Mouse (Mus musculus) hindbrain, embryonic 11.5 days (tissue): ENCODE measurements around the gene Pgls. TPM values are rescaled to one million over a fixed set of nuclear protein-coding genes. Genes with fewer than 3 reads are reported as not detected.
A peak's percentile ranks its signal among the peaks of the same experiment; 100 is the strongest.

Experiments
- ATAC-seq: fragments of 200-750 bp; cut with Nextera tagmentation; 2 replicates; pipeline ENCODE4 v1.8.0; 2017; ENCODE audit warnings: mild to moderate bottlenecking, moderate TSS enrichment, moderate library complexity; ENCODE audit not compliant: low FRiP score
- DNase-seq: peaks from one replicate; pipeline ENCODE4 v3.0.0-alpha.2; 2015; ENCODE audit warnings: low spot score
- H3K27ac ChIP-seq: fragments of 300-500 bp; sonication (generic); 2 replicates; pipeline ENCODE4 v1.5.1; 2014; ENCODE audit warnings: mild to moderate bottlenecking, low read depth, low read length
- H3K27me3 ChIP-seq: fragments of 300-500 bp; sonication (generic); 2 replicates; pipeline ENCODE4 v1.6.1; 2014; ENCODE audit warnings: mild to moderate bottlenecking, low read length, moderate library complexity, mixed read lengths; ENCODE audit not compliant: control insufficient read depth, insufficient read depth
- H3K36me3 ChIP-seq: fragments of 300-500 bp; sonication (generic); 2 replicates; pipeline ENCODE4 v1.6.1; 2014; ENCODE audit warnings: mild to moderate bottlenecking, low read length, moderate library complexity, mixed read lengths; ENCODE audit not compliant: control insufficient read depth, insufficient read depth
- H3K4me1 ChIP-seq: fragments of 300-500 bp; sonication (generic); replicated peaks from 2 replicates; pipeline ENCODE4 v1.6.1; 2014; ENCODE audit warnings: low read length, mixed read lengths; ENCODE audit not compliant: control insufficient read depth, insufficient read depth
- H3K4me2 ChIP-seq: fragments of 300-500 bp; sonication (generic); replicated peaks from 2 replicates; pipeline ENCODE4 v1.6.1; 2014; ENCODE audit warnings: mild to moderate bottlenecking, low read depth, low read length
- H3K4me3 ChIP-seq: fragments of 300-500 bp; sonication (generic); 2 replicates; pipeline ENCODE4 v1.5.1; 2014; ENCODE audit warnings: low read depth, low read length
- H3K9ac ChIP-seq: fragments of 300-500 bp; sonication (generic); 2 replicates; pipeline ENCODE4 v1.6.1; 2014; ENCODE audit warnings: low read depth, low read length
- H3K9me3 ChIP-seq: fragments of 300-500 bp; sonication (generic); 2 replicates; pipeline ENCODE4 v1.6.1; 2016; ENCODE audit warnings: low read length; ENCODE audit not compliant: control insufficient read depth
- WGBS: fragments of 180-500 bp; shearing (Covaris S2); extraction: QIAGEN DNeasy Blood & Tissue Kit; methylation state at CpG from one replicate; pipeline ENCODE4 v1.1.7; 2014; 5-methylcytosine and 5-hydroxymethylcytosine counted together
- polyA plus RNA-seq: library from polyadenylated mRNA; unstranded; fragments of >200 nt; fragmentation: Nextera tagmentation; extraction: Ambion mirVana; gene quantifications from 2 replicates; pipeline ENCODE4 v1.2.1, GENCODE M21; 2014

Gene Pgls
- polyA plus RNA-seq, 1 experiment from 2014 or later, result 228 TPM

DNA sequence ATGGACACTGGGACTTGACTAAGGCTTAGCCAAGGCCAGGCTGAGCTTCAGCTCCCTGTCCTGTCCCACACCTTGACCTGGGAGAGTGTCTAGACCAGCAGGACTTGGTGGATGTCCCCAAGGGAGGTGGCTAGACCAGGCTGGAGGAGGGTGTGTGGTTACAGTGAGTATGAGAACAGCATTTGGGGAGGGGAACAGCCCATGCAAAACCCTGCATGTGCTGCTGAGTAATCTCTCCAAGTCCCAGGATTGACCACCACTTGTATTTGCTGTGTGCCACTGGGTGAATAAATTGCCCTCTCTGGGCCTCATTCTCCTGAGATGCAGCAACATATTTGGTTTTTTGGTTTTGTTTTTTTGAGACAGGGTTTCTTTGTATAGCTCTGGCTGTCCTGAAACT lies 6.4 kb downstream of the Pgls start:
- no peak for DNase-seq
- no peaks in the 10 kb centered on the region for H3K9me3 ChIP-seq
- no peaks in the 10 kb centered on the region for H3K36me3 ChIP-seq

DNA sequence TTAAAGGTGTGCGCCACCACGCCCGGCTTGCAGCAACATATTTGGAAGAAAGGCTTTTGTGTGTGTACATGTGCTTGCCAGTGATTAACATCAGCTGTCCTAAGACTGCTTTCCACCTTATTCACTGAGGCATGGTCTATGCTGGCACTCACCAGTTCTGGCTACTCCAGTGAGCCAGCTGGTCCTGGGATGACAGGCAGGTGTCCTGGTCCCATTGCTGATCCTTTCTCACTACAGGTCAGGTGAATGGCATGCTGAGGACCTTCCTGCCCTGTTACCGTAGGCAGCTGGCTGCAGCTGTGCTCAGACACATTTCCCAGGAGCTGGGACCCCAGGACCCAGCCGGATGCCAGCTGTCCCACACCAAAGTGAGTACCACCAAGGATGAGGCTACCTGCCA lies 6.9 kb downstream of the Pgls start:
- Histone ChIP-seq H3K4me1 (peaks cover 7% of the 10 kb centered on the region; the same call in 1 of the 2 replicates), H3K4me2 (no peak overlapping the region), H3K9me3 (no peaks in the 10 kb centered on the region), H3K27ac (no peak overlapping the region), H3K9ac (no peak overlapping the region), H3K36me3 (no peaks in the 10 kb centered on the region), H3K4me3 (no peak overlapping the region), H3K27me3 (peaks cover 32% of the 10 kb centered on the region)
- 93% methylated on average over 5 of the region's 5 CpGs for WGBS
- DNase-seq (no peak), ATAC-seq (no peak)

More for the DNA sequence above, 6.4 kb downstream of the Pgls start:
- Histone ChIP-seq H3K4me1 (peaks cover 5% of the 10 kb centered on the region; the same call in 1 of the 2 replicates), H3K4me2 (no peak overlapping the region), H3K27ac (no peak overlapping the region), H3K27me3 (peaks cover 28% of the 10 kb centered on the region), H3K4me3 (no peak overlapping the region), H3K9ac (no peak overlapping the region)
- no peak for ATAC-seq

DNA sequence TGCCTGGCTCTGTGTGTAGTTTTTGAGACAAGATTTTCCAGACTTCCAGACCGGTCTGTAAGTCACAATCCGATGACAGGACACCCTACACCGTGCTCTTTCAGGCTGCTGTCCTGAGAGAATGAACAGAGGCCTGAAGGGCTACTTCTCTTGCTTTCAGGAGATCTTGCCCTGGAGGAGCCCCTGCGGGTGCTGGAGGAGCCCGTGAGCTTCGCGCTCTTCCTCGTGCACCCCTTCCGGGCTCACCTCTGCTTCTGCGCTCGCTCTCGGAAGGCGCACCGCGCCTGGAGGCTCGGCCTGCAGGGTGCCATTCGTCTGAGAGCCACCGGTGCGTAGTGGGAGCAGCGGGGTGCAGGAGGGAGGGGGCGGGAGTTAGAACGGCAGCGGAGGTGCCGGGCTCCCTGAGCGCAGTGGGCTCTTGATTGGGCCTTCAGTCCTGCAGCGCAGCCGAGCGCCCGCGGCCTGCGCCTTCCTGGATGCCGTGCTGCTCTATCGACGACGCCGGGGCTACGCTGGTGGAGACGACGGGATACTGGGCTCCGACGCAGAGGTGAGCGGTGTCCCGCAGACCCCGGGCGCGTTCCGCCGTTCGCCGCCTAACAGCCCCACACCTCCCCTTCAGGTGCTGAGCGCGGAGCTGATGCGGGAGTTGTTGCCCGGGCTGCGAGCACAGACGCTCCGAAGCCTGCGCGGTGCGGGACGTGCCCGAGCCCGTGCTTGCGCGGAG lies 10.1 kb downstream of the Pgls start:
- peak overlapping the region; percentile 40 for H3K9ac ChIP-seq
- DNase-seq (peak; percentile 48), ATAC-seq (0 out of 2 replicates have a peak, but pooled peaks have one; percentile 9)
- H3K36me3 ChIP-seq, result no peaks in the 10 kb centered on the region
- H3K9me3 ChIP-seq, result no peaks in the 10 kb centered on the region
- 3% methylated on average over 48 of the region's 65 CpGs for WGBS
- H3K4me3 ChIP-seq, result peak overlapping the region; percentile 24
- no peak overlapping the region for H3K27ac ChIP-seq
- H3K4me1 ChIP-seq, result peaks cover 5% of the 10 kb centered on the region; the same call in 1 of the 2 replicates
- peaks cover 34% of the 10 kb centered on the region for H3K27me3 ChIP-seq
- peak overlapping the region; percentile 47 for H3K4me2 ChIP-seq

DNA sequence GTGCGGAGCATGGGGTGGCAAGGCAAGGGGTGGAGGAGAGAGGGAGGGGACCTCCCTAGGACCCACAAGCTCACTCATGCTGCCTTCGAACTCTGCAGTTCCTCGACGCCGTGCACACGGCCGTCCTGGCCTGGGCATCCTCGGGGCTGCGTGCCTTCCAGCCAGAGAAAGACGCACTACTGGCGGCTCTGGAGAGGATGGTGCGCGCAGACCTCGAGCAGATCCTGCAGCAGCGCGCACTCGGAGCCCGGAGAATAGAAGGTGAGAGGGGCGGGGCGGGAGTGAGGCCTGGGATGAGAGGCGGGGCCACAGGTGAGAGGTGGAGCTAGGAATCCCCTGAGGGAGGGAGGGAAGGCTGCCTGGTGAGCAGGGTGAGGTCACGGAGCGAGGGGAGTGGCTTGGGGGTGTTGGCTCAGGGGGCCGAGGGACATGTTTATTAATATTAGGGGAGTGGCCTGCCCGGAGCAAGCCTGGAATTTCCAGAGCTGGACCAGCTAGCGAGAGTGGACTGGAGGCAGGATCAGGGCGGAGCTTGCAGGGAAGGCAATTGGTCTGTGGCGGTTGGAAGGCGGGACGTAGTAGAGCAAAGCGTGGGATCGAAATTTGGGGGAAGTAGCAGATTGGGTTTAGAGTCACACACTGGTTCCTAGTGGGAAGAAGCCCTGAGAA lies 10.8 kb downstream of the Pgls start:
- Histone ChIP-seq H3K27ac (no peak overlapping the region), H3K27me3 (peaks cover 34% of the 10 kb centered on the region), H3K36me3 (no peaks in the 10 kb centered on the region), H3K4me2 (peak overlapping the region; percentile 47), H3K9me3 (no peaks in the 10 kb centered on the region), H3K9ac (peak overlapping the region; percentile 40; the same call in 1 of the 2 replicates), H3K4me3 (peak overlapping the region; percentile 24), H3K4me1 (peaks cover 5% of the 10 kb centered on the region; the same call in 1 of the 2 replicates)
- WGBS, result under 1% methylated on average over 30 of the region's 32 CpGs
- ATAC-seq, result peak; percentile 79
- DNase-seq, result peak; percentile 67

DNA sequence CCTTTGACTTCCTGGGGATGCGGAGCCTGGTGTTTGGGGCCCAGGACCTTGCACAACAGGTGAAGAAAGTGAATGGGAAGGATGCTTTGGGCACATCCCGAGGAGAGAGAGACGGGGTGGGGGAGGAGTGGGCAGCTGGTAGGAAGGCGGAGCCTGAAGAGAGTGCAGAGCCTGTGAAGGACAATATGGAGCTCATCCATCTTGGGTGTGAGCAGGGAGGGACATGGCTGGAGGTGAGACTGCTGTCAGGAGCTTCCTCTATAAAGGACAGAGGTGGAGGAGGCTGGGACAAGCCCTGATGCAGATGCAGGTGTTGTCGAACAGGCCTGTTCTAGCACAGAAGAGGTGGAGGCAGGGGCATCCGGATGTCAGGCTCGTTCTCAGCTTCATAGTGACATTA lies 12.0 kb downstream of the Pgls start:
- no peaks in the 10 kb centered on the region for H3K9me3 ChIP-seq
- no peaks in the 10 kb centered on the region for H3K36me3 ChIP-seq
- no peak overlapping the region for H3K4me3 ChIP-seq
- H3K27ac ChIP-seq, result no peak overlapping the region
- no peak overlapping the region for H3K9ac ChIP-seq
- peaks cover 34% of the 10 kb centered on the region for H3K27me3 ChIP-seq
- DNase-seq (no peak), ATAC-seq (no peak)
- WGBS, result 55% methylated on average over 7 of the region's 7 CpGs
- H3K4me2 ChIP-seq, result no peak overlapping the region
- H3K4me1 ChIP-seq, result peaks cover 5% of the 10 kb centered on the region; the same call in 1 of the 2 replicates

DNA sequence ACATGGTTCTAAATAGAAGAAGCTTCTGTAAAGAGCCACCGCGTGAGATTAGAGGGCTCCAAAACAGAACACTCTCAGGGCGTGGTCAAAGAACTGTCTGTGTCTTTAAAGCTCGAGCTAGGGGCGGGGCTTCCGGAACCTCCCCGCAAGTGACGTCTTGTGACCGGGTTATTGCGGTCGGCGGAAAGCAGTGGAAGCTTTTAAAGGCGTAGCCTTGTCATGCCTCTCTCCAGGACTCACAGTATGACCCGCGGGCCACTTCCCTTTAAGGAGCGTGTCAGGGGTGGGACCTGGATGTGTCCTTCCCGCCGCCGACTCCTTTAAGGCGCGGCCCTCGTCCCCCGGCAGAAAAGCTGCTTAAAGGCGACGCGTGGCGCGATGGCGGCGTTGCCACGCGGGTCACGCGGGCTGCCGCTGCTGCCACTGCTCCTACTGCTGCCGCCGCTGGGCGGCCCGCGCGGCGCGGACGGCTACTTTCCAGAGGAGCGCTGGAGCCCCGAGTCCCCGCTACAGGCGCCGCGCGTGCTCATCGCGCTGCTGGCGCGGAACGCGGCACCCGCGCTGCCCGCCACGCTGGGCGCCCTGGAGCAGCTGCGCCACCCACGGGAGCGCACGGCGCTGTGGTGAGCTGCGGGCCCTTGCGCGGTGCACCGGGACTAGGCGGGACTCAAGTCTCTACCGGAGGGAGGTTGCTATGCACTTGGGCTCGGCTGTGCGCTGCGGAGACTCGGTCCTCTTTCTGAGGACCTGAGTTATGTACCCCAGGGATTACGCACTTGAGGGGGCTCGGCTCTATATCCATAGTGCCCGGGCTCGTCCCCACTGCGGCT lies 19.1 kb downstream of the Pgls start, which contains the start of gene Colgalt1:
Colgalt1 (plus strand) TSS at position 177 of the 830 bp plus-strand sequence.
- WGBS, result under 1% methylated on average over 80 of the region's 82 CpGs
- DNase-seq (peak; percentile 97), ATAC-seq (peak; percentile 99)
- Histone ChIP-seq H3K27me3 (no peaks in the 10 kb centered on the region), H3K36me3 (no peaks in the 10 kb centered on the region), H3K4me2 (peak within 1 kb of the TSS; percentile 60), H3K4me3 (peak within 1 kb of the TSS; percentile 92), H3K9me3 (no peaks in the 10 kb centered on the region), H3K9ac (peak within 1 kb of the TSS; percentile 91), H3K27ac (peak within 1 kb of the TSS; percentile 83), H3K4me1 (0 out of 2 replicates have a peak, but pooled peaks cover 3% of the 10 kb centered on the region)

DNA sequence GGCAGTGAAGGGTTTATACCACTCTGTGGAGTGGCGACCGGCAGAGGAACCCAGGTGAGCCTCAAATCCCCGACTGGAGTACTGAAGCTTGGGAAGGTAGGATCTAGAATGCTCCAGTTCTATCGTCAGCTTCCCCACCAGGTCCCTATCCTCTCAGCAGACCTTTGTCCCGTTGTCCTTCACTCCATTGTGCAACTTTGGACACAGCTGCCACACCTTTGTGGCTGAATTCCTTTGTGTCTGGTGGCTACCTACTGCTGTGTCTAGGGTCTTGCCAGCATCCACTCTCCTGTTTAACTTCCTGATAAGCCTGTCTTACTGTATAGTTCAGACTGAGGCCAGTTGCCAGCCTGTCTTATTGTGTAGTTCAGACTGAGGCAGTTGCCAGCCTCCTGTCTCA lies 20.2 kb downstream of the Pgls start:
- DNase-seq (no peak), ATAC-seq (no peak)
- Histone ChIP-seq H3K4me3 (peak overlapping the region; percentile 92), H3K27ac (no peak overlapping the region), H3K4me1 (0 out of 2 replicates have a peak, but pooled peaks cover 3% of the 10 kb centered on the region), H3K36me3 (peaks cover 3% of the 10 kb centered on the region; the same call in 1 of the 2 replicates), H3K27me3 (no peaks in the 10 kb centered on the region), H3K4me2 (peak overlapping the region; percentile 60), H3K9ac (peak overlapping the region; percentile 91), H3K9me3 (no peaks in the 10 kb centered on the region)
- 42% methylated on average over 5 of the region's 5 CpGs for WGBS

DNA sequence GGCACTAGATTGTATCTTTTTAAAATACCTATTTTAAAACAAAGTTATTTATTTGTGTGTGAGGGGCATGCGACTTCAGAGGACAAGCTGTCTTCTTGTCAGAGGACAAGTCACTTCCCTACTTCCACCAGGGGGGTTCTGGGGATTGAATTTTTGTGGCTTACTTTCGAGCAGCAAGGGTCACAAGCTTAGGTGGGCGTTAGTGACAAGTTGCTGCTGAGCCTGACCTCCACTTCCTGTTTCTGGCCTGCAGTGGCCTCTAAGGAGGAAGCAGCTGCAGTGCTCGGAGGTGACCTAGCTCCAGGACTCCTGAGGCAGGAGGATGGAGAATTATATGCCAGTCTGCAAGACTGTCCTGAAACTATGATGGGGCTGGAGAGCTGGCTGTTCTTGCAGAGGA lies 21.4 kb downstream of the Pgls start:
- Histone ChIP-seq H3K4me1 (0 out of 2 replicates have a peak, but pooled peaks cover 3% of the 10 kb centered on the region), H3K36me3 (peaks cover 10% of the 10 kb centered on the region), H3K27ac (no peak overlapping the region), H3K9me3 (no peaks in the 10 kb centered on the region), H3K27me3 (no peaks in the 10 kb centered on the region), H3K4me3 (no peak overlapping the region), H3K4me2 (no peak overlapping the region), H3K9ac (no peak overlapping the region)
- DNase-seq, result no peak
- ATAC-seq, result no peak
- WGBS, result 72% methylated on average over 4 of the region's 4 CpGs
